Mouse (Mus musculus): ENCODE measurements around the gene Olfr1014. TPM values are rescaled to one million over a fixed set of nuclear protein-coding genes. Genes with fewer than 3 reads are reported as not detected.

Gene Olfr1014
- not detected in 2 replicates for total RNA-seq (2014; fragmentation: Nextera tagmentation)
- 0.27 TPM in 1 of 2 replicates, not detected in the other for total RNA-seq (2017)
- not detected in 2 replicates for polyA plus RNA-seq (2012)

- Histone ChIP-seq H3K36me3 (replicated peaks) (no peaks in the 10 kb centered on the region), H3K9me3 (replicated peaks) (no peaks in the 10 kb centered on the region), H3K27me3 (ENCODE audit: insufficient read depth, low read length) (no peaks in the 10 kb centered on the region), H3K4me1 (ENCODE audit: insufficient read depth, low read depth, low read length) (no peaks in the 10 kb centered on the region), H3K4me3 (ENCODE audit: low read depth, low read length) (no peak within 1 kb of the TSS)
- DNase-seq (ENCODE audit: low spot score), result no peak
- ATAC-seq (ENCODE audit: extremely low read depth, insufficient number of reproducible peaks, low FRiP score, poor library complexity, severe bottlenecking), result no peak
- TF ChIP-seq GATA1 (IDR thresholded peaks at IDR 0.05; ENCODE audit: borderline replicate concordance, low read length) (no peak), POLR2AphosphoS5 (IDR thresholded peaks at IDR 0.05; ENCODE audit: insufficient replicate concordance, low read depth, low read length) (no peak), GATA2 (IDR thresholded peaks at IDR 0.05; ENCODE audit: borderline replicate concordance, low read depth, low read length) (no peak), CTCF (IDR thresholded peaks at IDR 0.05; ENCODE audit: low read depth, low read length) (no peak), TAL1 (conservative IDR thresholded peaks at IDR 0.05; ENCODE audit: low read depth, low read length) (no peak)
Observed at GRCm38 (mm10) chr2:85772413-85772812, at the start of gene Olfr1014. TSS of gene Olfr1014 (plus strand) at chr2:85772713.

- DNase-seq (ENCODE audit: low spot score) (no peak), ATAC-seq (ENCODE audit: extremely low read depth, insufficient number of reproducible peaks, low FRiP score, poor library complexity, severe bottlenecking) (no peak)
- H3K9me3 ChIP-seq (replicated peaks), result no peaks in the 10 kb centered on the region
- H3K27me3 ChIP-seq (ENCODE audit: insufficient read depth, low read length), result no peaks in the 10 kb centered on the region
- no peak overlapping the region for H3K4me3 ChIP-seq (ENCODE audit: low read depth, low read length)
- TF ChIP-seq GATA1 (IDR thresholded peaks at IDR 0.05; ENCODE audit: borderline replicate concordance, low read length) (no peak), TAL1 (conservative IDR thresholded peaks at IDR 0.05; ENCODE audit: low read depth, low read length) (no peak), POLR2AphosphoS5 (IDR thresholded peaks at IDR 0.05; ENCODE audit: insufficient replicate concordance, low read depth, low read length) (no peak), GATA2 (IDR thresholded peaks at IDR 0.05; ENCODE audit: borderline replicate concordance, low read depth, low read length) (no peak), CTCF (IDR thresholded peaks at IDR 0.05; ENCODE audit: low read depth, low read length) (0 out of 2 replicates have a peak, but pooled peaks have one; percentile 16)
- H3K36me3 ChIP-seq (replicated peaks), result no peaks in the 10 kb centered on the region
- H3K4me1 ChIP-seq (ENCODE audit: insufficient read depth, low read depth, low read length), result no peaks in the 10 kb centered on the region
Observed at GRCm38 (mm10) chr2:85725793-85726192, 46.7 kb upstream of the Olfr1014 start.

- no peaks in the 10 kb centered on the region for H3K27me3 ChIP-seq (ENCODE audit: insufficient read depth, low read length)
- no peaks in the 10 kb centered on the region for H3K36me3 ChIP-seq (replicated peaks)
- H3K4me1 ChIP-seq (ENCODE audit: insufficient read depth, low read depth, low read length), result no peaks in the 10 kb centered on the region
- ATAC-seq (ENCODE audit: extremely low read depth, insufficient number of reproducible peaks, low FRiP score, poor library complexity, severe bottlenecking), result no peak
- no peak for DNase-seq (ENCODE audit: low spot score)
- no peak overlapping the region for H3K4me3 ChIP-seq (ENCODE audit: low read depth, low read length)
- TF ChIP-seq CTCF (IDR thresholded peaks at IDR 0.05; ENCODE audit: low read depth, low read length) (no peak), GATA1 (IDR thresholded peaks at IDR 0.05; ENCODE audit: borderline replicate concordance, low read length) (no peak), GATA2 (IDR thresholded peaks at IDR 0.05; ENCODE audit: borderline replicate concordance, low read depth, low read length) (no peak), TAL1 (conservative IDR thresholded peaks at IDR 0.05; ENCODE audit: low read depth, low read length) (no peak), POLR2AphosphoS5 (IDR thresholded peaks at IDR 0.05; ENCODE audit: insufficient replicate concordance, low read depth, low read length) (no peak)
- peaks cover 4% of the 10 kb centered on the region; the same call in 1 of the 2 replicates for H3K9me3 ChIP-seq (replicated peaks)
Observed at GRCm38 (mm10) chr2:85753822-85754221, 18.7 kb upstream of the Olfr1014 start.

GRCm38 (mm10) chr2:85762666-85763065 is 9.8 kb upstream of the Olfr1014 start, which contains the start of gene Olfr1012:
TSS of gene Olfr1012 (minus strand) at chr2:85762766.
- ATAC-seq (ENCODE audit: extremely low read depth, insufficient number of reproducible peaks, low FRiP score, poor library complexity, severe bottlenecking) (no peak), DNase-seq (ENCODE audit: low spot score) (no peak)
- Histone ChIP-seq H3K9me3 (replicated peaks) (peaks cover 5% of the 10 kb centered on the region; the same call in 1 of the 2 replicates), H3K4me3 (ENCODE audit: low read depth, low read length) (no peak within 1 kb of the TSS), H3K27me3 (ENCODE audit: insufficient read depth, low read length) (no peaks in the 10 kb centered on the region), H3K36me3 (replicated peaks) (no peaks in the 10 kb centered on the region), H3K4me1 (ENCODE audit: insufficient read depth, low read depth, low read length) (no peaks in the 10 kb centered on the region)
- TF ChIP-seq CTCF (IDR thresholded peaks at IDR 0.05; ENCODE audit: low read depth, low read length) (no peak), TAL1 (conservative IDR thresholded peaks at IDR 0.05; ENCODE audit: low read depth, low read length) (no peak)

GRCm38 (mm10) chr2:85766798-85767197 is 5.7 kb upstream of the Olfr1014 start, which contains the start of gene Olfr1013:
TSS of gene Olfr1013 (plus strand) at chr2:85767098.
- H3K4me1 ChIP-seq (ENCODE audit: insufficient read depth, low read depth, low read length), result no peaks in the 10 kb centered on the region
- TF ChIP-seq TAL1 (conservative IDR thresholded peaks at IDR 0.05; ENCODE audit: low read depth, low read length) (no peak), CTCF (IDR thresholded peaks at IDR 0.05; ENCODE audit: low read depth, low read length) (no peak), POLR2AphosphoS5 (IDR thresholded peaks at IDR 0.05; ENCODE audit: insufficient replicate concordance, low read depth, low read length) (no peak)
- no peak within 1 kb of the TSS for H3K4me3 ChIP-seq (ENCODE audit: low read depth, low read length)
- no peaks in the 10 kb centered on the region for H3K27me3 ChIP-seq (ENCODE audit: insufficient read depth, low read length)
- DNase-seq (ENCODE audit: low spot score) (no peak), ATAC-seq (ENCODE audit: extremely low read depth, insufficient number of reproducible peaks, low FRiP score, poor library complexity, severe bottlenecking) (no peak)
- H3K9me3 ChIP-seq (replicated peaks), result 0 out of 2 replicates have a peak, but pooled peaks cover 2% of the 10 kb centered on the region
- H3K36me3 ChIP-seq (replicated peaks), result no peaks in the 10 kb centered on the region

- no peaks in the 10 kb centered on the region for H3K36me3 ChIP-seq (replicated peaks)
- H3K27me3 ChIP-seq (ENCODE audit: insufficient read depth, low read length), result no peaks in the 10 kb centered on the region
- no peak for TF ChIP-seq TAL1 (conservative IDR thresholded peaks at IDR 0.05; ENCODE audit: low read depth, low read length)
- TF ChIP-seq CTCF (IDR thresholded peaks at IDR 0.05; ENCODE audit: low read depth, low read length), result no peak
- TF ChIP-seq GATA1 (IDR thresholded peaks at IDR 0.05; ENCODE audit: borderline replicate concordance, low read length), result no peak
- TF ChIP-seq POLR2AphosphoS5 (IDR thresholded peaks at IDR 0.05; ENCODE audit: insufficient replicate concordance, low read depth, low read length), result no peak
- TF ChIP-seq GATA2 (IDR thresholded peaks at IDR 0.05; ENCODE audit: borderline replicate concordance, low read depth, low read length), result no peak
- ATAC-seq (ENCODE audit: extremely low read depth, insufficient number of reproducible peaks, low FRiP score, poor library complexity, severe bottlenecking) (no peak), DNase-seq (ENCODE audit: low spot score) (no peak)
- no peak within 1 kb of the TSS for H3K4me3 ChIP-seq (ENCODE audit: low read depth, low read length)
- no peaks in the 10 kb centered on the region for H3K4me1 ChIP-seq (ENCODE audit: insufficient read depth, low read depth, low read length)
- H3K9me3 ChIP-seq (replicated peaks), result 0 out of 2 replicates have a peak, but pooled peaks cover 2% of the 10 kb centered on the region
Observed at GRCm38 (mm10) chr2:85781717-85782116, 9.2 kb downstream of the Olfr1014 start, which contains the start of gene Olfr1015. TSS of gene Olfr1015 (plus strand) at chr2:85782017.

Measured in G1E (cell line).